Mouse (Mus musculus) embryonic fibroblast, embryonic 13.5 days (primary cell): ENCODE data around the gene Aqp8.

ENCODE experiments used
- CTCF ChIP-seq: IDR thresholded peaks from 2 replicates; pipeline ENCODE4 v1.5.1; 2011; ENCODE audit warnings: mild to moderate bottlenecking, control low read depth, low read length, moderate library complexity, borderline replicate concordance; ENCODE audit not compliant: insufficient read depth
- POLR2A ChIP-seq: IDR thresholded peaks from 2 replicates; pipeline ENCODE4 v1.6.1; 2011; ENCODE audit warnings: low read depth, mild to moderate bottlenecking, control low read depth, low read length, moderate library complexity

GRCm38 (mm10) chr7:123455088-123455487 lies 7.0 kb upstream of the Aqp8 start:
- TF ChIP-seq CTCF (no peak), POLR2A (no peak)
